Mouse (Mus musculus) midbrain, embryonic 10.5 days (tissue): Measurements from ENCODE around the gene Slc26a5. TPM values are rescaled to one million over a fixed set of nuclear protein-coding genes. Genes with fewer than 3 reads are reported as not detected.

Experiments
- polyA plus RNA-seq: library from polyadenylated mRNA; unstranded; fragments of >200 nt; fragmentation: Nextera tagmentation; extraction: Ambion mirVana; gene quantifications from 2 replicates; pipeline ENCODE4 v1.2.1, GENCODE M21; 2016

The Slc26a5 gene
- polyA plus RNA-seq, 1 experiment from 2014 or later: 0.05 TPM

Other genes with a start within 250 kb of the Slc26a5 start
- 0.15 and 0.48 TPM in 2 replicates for gene Fbxl13, start 220.0 kb downstream of the Slc26a5 start, polyA plus RNA-seq
- gene Armc10, start 219.8 kb downstream of the Slc26a5 start, polyA plus RNA-seq: 66.9 and 74.4 TPM in 2 replicates
- gene Napepld, start 164.2 kb downstream of the Slc26a5 start, polyA plus RNA-seq: 10.4 and 14.8 TPM in 2 replicates
- 87.0 and 88.6 TPM in 2 replicates for gene Pmpcb, start 128.5 kb downstream of the Slc26a5 start, polyA plus RNA-seq
- gene Dnajc2, start 80.4 kb downstream of the Slc26a5 start, polyA plus RNA-seq: 89.0 and 100 TPM in 2 replicates
- gene Psmc2, start 80.3 kb downstream of the Slc26a5 start, polyA plus RNA-seq: 247 and 261 TPM in 2 replicates